Mouse (Mus musculus): Measurements from ENCODE around the gene Kpna4.

DNA sequence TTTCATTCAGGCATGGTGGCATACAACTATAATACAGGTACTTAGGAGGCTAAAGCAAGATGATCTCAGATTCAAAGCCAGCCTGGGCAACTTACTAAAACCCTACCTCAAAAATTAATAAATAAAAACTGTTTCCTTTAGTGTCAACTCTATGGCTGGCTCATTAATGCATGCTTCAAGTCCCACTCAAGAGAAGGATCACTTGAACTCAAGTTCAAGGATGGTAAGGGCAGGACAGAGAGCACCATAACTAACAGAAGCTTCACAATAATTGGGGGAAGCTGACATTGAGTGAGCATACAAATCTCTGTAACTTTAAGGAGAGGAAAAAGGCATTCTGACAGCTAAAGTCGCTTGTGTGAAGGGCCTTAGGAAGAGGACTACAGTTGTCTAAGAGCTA, 13.0 kb downstream of the Kpna4 start:
- TF ChIP-seq RAD21 (IDR thresholded peaks at IDR 0.05; ENCODE audit: low read depth, low read length) (no peak), CTCF (IDR thresholded peaks at IDR 0.05 in 2 of 3, conservative IDR thresholded peaks at IDR 0.05 in 1 of 3; ENCODE audit: control insufficient read depth in 1 of 3, insufficient read depth in 1 of 3, low read depth in 2 of 3, low read length in 3 of 3, poor library complexity in 1 of 3, severe bottlenecking in 1 of 3) (no peak), GABPA (IDR thresholded peaks at IDR 0.05; ENCODE audit: low read depth, low read length) (no peak)

Measured in MEL (cell line).